Mouse (Mus musculus) megakaryocyte, adult 5-6 weeks (primary cell): ENCODE measurements around the gene Nol4l. TPM values are rescaled to one million over a fixed set of nuclear protein-coding genes. Genes with fewer than 3 reads are reported as not detected.

Source experiments
- total RNA-seq, 2 experiments: library from RNA; stranded (forward) in 1 of 2; stranded (reverse) in 1 of 2; fragments of 153-499, 151-499 nt in 1 of 2; fragments of 221-1000, 200-1000 nt in 1 of 2; gene quantifications; 2 replicates each; pipeline versions ENCODE4 v1.2.3 to v1.2.4; 2015 to 2017

Gene Nol4l
- total RNA-seq, 2 experiments from 2014 or later = 0.62 to 2.1 TPM

Other genes with a start within 250 kb of the Nol4l start
- 13.2 and 16.5 TPM in 2 replicates for gene Kif3b, start 238.6 kb downstream of the Nol4l start, total RNA-seq (2015)
- gene Kif3b, start 238.6 kb downstream of the Nol4l start, total RNA-seq (2017) = 23.5 and 30.2 TPM in 2 replicates
- gene Asxl1, start 184.1 kb downstream of the Nol4l start, total RNA-seq (2015) = 29.3 and 40.6 TPM in 2 replicates
- gene Asxl1, start 184.1 kb downstream of the Nol4l start, total RNA-seq (2017) = 30.9 and 35.4 TPM in 2 replicates
- gene 4930404H24Rik, start 37.2 kb downstream of the Nol4l start, total RNA-seq (2015) = not detected in 2 replicates
- not detected in 2 replicates for gene 4930404H24Rik, start 37.2 kb downstream of the Nol4l start, total RNA-seq (2017)
- 41.6 and 47.2 TPM in 2 replicates for gene Commd7, start 102.8 kb upstream of the Nol4l start, total RNA-seq (2015)
- 30.3 and 34.1 TPM in 2 replicates for gene Commd7, start 102.8 kb upstream of the Nol4l start, total RNA-seq (2017)
- gene Dnmt3b, start 119.5 kb upstream of the Nol4l start, total RNA-seq (2015) = 1.3 and 2.5 TPM in 2 replicates
- gene Dnmt3b, start 119.5 kb upstream of the Nol4l start, total RNA-seq (2017) = 2.8 and 3.6 TPM in 2 replicates
- not detected in 2 replicates for gene Dnmt3c, start 166.7 kb upstream of the Nol4l start, total RNA-seq (2015)
- gene Dnmt3c, start 166.7 kb upstream of the Nol4l start, total RNA-seq (2017) = not detected in 2 replicates
- 130 and 155 TPM in 2 replicates for gene Mapre1, start 211.3 kb upstream of the Nol4l start, total RNA-seq (2015)
- gene Mapre1, start 211.3 kb upstream of the Nol4l start, total RNA-seq (2017) = 180 and 181 TPM in 2 replicates
- 0.11 TPM in 1 of 2 replicates, not detected in the other for gene Efcab8, start 250.0 kb upstream of the Nol4l start, total RNA-seq (2015)
- not detected in 2 replicates for gene Efcab8, start 250.0 kb upstream of the Nol4l start, total RNA-seq (2017)